Mouse (Mus musculus) heart, postnatal 0 days (tissue): Measurements from ENCODE around the gene Bex6.

Source experiments
- CTCF ChIP-seq: IDR thresholded peaks from 2 replicates; pipeline ENCODE4 v1.5.1; 2016; ENCODE audit warnings: antibody characterized with exemption, control low read depth, low read depth
- EP300 ChIP-seq: IDR thresholded peaks from 2 replicates; pipeline ENCODE4 v1.6.1; 2016; ENCODE audit warnings: antibody characterized with exemption, low read depth

- no peak for TF ChIP-seq CTCF
- TF ChIP-seq EP300 = no peak
Measured at GRCm38 (mm10) chr16:32190011-32190441, 10.4 kb downstream of the Bex6 start.
